Mouse (Mus musculus) midbrain, embryonic 14.5 days (tissue): ENCODE results near the gene Rab3ip. TPM values are rescaled to one million over a fixed set of nuclear protein-coding genes. Genes with fewer than 3 reads are reported as not detected.

ENCODE experiments used
- ATAC-seq: fragments of 200-750 bp; cut with Nextera tagmentation; 2 replicates; pipeline ENCODE4 v1.8.0; 2017; ENCODE audit warnings: moderate number of reproducible peaks, moderate library complexity; ENCODE audit not compliant: low FRiP score, low TSS enrichment
- DNase-seq: peaks from one replicate; pipeline ENCODE4 v3.0.0-alpha.2; 2015
- H3K27ac ChIP-seq: fragments of 300-500 bp; sonication (generic); replicated peaks from 2 replicates; pipeline ENCODE4 v1.5.1; 2014; ENCODE audit warnings: mild to moderate bottlenecking, low read depth, low read length, moderate library complexity
- H3K27me3 ChIP-seq: fragments of 300-500 bp; sonication (generic); 2 replicates; pipeline ENCODE4 v1.6.1; 2014; ENCODE audit warnings: low read length, control low read depth, mixed read lengths; ENCODE audit not compliant: control insufficient read depth, insufficient read depth
- H3K36me3 ChIP-seq: fragments of 300-500 bp; sonication (generic); 2 replicates; pipeline ENCODE4 v1.6.1; 2014; ENCODE audit warnings: low read length, control low read depth; ENCODE audit not compliant: control insufficient read depth, insufficient read depth
- H3K4me1 ChIP-seq: fragments of 300-500 bp; sonication (generic); 2 replicates; pipeline ENCODE4 v1.6.1; 2014; ENCODE audit warnings: mild to moderate bottlenecking, antibody characterized with exemption, low read length, control low read depth; ENCODE audit not compliant: control insufficient read depth, insufficient read depth
- H3K4me2 ChIP-seq: fragments of 300-500 bp; sonication (generic); 2 replicates; pipeline ENCODE4 v1.6.1; 2014; ENCODE audit warnings: mild to moderate bottlenecking, low read length, moderate library complexity
- H3K4me3 ChIP-seq: fragments of 300-500 bp; sonication (generic); replicated peaks from 2 replicates; pipeline ENCODE4 v1.5.1; 2014; ENCODE audit warnings: low read depth, low read length
- H3K9ac ChIP-seq: fragments of 300-500 bp; sonication (generic); replicated peaks from 2 replicates; pipeline ENCODE4 v1.6.1; 2014; ENCODE audit warnings: mild to moderate bottlenecking, low read length, moderate library complexity
- H3K9me3 ChIP-seq: fragments of 300-500 bp; sonication (generic); 2 replicates; pipeline ENCODE4 v1.6.1; 2016; ENCODE audit warnings: low read length, control low read depth, mixed read lengths; ENCODE audit not compliant: control insufficient read depth
- WGBS: fragments of 180-500 bp; shearing (Covaris S2); extraction: QIAGEN DNeasy Blood & Tissue Kit; methylation state at CpG from one replicate; pipeline ENCODE4 v1.1.7; 2014; 5-methylcytosine and 5-hydroxymethylcytosine counted together
- polyA plus RNA-seq: library from polyadenylated mRNA; unstranded; fragments of >200 nt; fragmentation: Nextera tagmentation; extraction: Ambion mirVana; gene quantifications from 2 replicates; pipeline ENCODE4 v1.2.1, GENCODE M21; 2014

The Rab3ip gene
- polyA plus RNA-seq, 1 experiment from 2014 or later, result 41.6 TPM

GRCm38 (mm10) chr10:116877436-116877835 lies 73.1 kb downstream of the Rab3ip start:
- Histone ChIP-seq H3K9me3 (no peaks in the 10 kb centered on the region), H3K4me3 (no peak overlapping the region), H3K27ac (no peak overlapping the region), H3K36me3 (no peaks in the 10 kb centered on the region), H3K4me2 (no peak overlapping the region), H3K4me1 (no peaks in the 10 kb centered on the region), H3K9ac (no peak overlapping the region), H3K27me3 (no peaks in the 10 kb centered on the region)
- WGBS, result 92% methylated on average over 4 of the region's 4 CpGs
- DNase-seq, result no peak
- ATAC-seq, result no peak

DNA sequence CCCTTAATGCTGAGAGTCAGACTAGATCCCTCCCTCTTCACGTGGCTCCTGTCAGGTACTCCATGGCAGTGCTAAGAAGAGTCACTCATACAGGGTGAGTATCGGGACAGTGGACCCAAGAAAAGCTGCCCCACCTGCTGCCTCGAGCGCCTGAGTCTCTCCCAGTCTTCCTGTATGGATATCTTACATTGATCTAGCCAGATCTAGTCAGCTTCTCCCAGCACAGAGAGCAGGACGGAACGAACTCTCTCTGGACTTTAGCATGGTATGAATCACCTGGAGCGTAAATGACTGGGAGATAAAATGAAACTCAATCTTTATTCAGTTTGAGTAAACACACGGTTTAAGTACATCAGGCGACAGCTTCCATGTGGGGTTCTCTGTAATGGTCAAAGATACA lies 76.1 kb downstream of the Rab3ip start:
- ATAC-seq, result no peak

GRCm38 (mm10) chr10:116872016-116872410 lies 78.6 kb downstream of the Rab3ip start:
- H3K4me1 ChIP-seq, result no peaks in the 10 kb centered on the region
- no peaks in the 10 kb centered on the region for H3K27me3 ChIP-seq
- no peak for DNase-seq
- WGBS, result 72% methylated on average over 14 of the region's 14 CpGs
- H3K36me3 ChIP-seq, result no peaks in the 10 kb centered on the region
- H3K4me2 ChIP-seq, result no peak overlapping the region
- ATAC-seq, result no peak
- H3K9me3 ChIP-seq, result no peaks in the 10 kb centered on the region
- H3K9ac ChIP-seq, result no peak overlapping the region
- H3K27ac ChIP-seq, result no peak overlapping the region
- no peak overlapping the region for H3K4me3 ChIP-seq

More for the DNA sequence above, 76.1 kb downstream of the Rab3ip start:
- no peak for DNase-seq
- Histone ChIP-seq H3K4me2 (no peak overlapping the region), H3K9me3 (no peaks in the 10 kb centered on the region), H3K4me3 (no peak overlapping the region), H3K4me1 (no peaks in the 10 kb centered on the region), H3K9ac (no peak overlapping the region), H3K36me3 (no peaks in the 10 kb centered on the region), H3K27ac (no peak overlapping the region), H3K27me3 (no peaks in the 10 kb centered on the region)
- WGBS, result 81% methylated on average over 9 of the region's 9 CpGs

DNA sequence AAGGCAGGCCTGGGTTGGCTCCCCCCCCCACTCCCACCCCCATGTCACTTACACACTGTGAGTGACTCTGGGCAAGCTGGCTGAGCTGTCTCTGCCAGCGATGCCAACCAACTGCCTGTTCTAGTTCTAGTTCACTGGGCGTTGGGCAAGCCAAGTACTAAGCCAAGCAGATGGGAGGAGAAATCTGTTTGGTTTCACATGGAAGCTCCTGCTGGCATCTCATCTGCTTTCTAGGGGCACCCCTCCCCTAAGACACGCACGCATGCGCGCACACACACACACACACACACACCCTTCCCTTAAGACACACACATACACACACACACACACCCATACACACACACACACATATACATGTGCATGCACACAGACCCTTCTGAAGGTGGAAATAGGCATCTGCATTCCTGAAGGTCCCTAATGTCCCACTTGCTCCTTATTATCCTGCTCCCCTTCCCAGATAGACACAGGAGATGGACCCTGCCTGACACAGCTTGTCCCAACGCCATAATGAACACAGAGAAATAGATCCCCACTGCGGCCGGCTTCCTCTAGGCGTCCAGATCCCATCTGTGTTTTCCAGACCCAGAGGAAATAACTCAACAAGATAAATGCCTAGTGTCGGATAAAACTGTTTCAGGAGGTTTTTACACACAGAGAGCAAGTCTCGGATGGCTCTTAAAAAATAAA lies 79.1 kb downstream of the Rab3ip start:
- Histone ChIP-seq H3K9ac (no peak overlapping the region), H3K27me3 (no peaks in the 10 kb centered on the region), H3K9me3 (no peaks in the 10 kb centered on the region), H3K4me1 (no peaks in the 10 kb centered on the region), H3K4me3 (no peak overlapping the region), H3K36me3 (no peaks in the 10 kb centered on the region), H3K4me2 (no peak overlapping the region), H3K27ac (no peak overlapping the region)
- no peak for DNase-seq
- WGBS, result 87% methylated on average over 12 of the region's 12 CpGs
- ATAC-seq, result no peak

DNA sequence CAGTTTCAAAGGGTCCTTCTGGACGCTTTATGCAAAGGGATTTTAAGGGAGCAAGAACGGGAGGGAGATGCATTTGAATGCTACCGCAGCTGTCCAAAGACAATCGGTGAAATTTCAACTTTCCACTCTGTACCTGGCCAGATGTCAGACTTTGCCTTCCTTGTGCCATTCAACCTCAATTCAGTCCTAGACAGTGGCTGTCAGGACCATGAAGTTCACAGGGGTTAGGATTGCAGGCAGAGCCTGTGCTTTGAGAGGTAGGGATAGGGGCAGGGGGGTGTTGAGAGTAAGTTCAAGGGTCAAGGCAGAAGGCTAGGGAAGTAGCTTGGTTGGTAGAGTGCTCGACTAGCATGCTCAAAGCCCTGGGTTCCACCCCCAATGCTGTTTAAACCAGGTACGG lies 79.8 kb downstream of the Rab3ip start:
- ATAC-seq (no peak), DNase-seq (no peak)
- H3K4me1 ChIP-seq, result no peaks in the 10 kb centered on the region
- 83% methylated on average over 6 of the region's 6 CpGs for WGBS
- H3K9me3 ChIP-seq, result no peaks in the 10 kb centered on the region
- H3K27me3 ChIP-seq, result no peaks in the 10 kb centered on the region
- no peak overlapping the region for H3K4me2 ChIP-seq
- no peak overlapping the region for H3K9ac ChIP-seq
- H3K4me3 ChIP-seq, result no peak overlapping the region
- no peak overlapping the region for H3K27ac ChIP-seq
- no peaks in the 10 kb centered on the region for H3K36me3 ChIP-seq

Other genes starting within 250 kb of the Rab3ip start
- 0.14 TPM in 1 of 2 replicates, not detected in the other for gene Myrfl, start 53.9 kb downstream of the Rab3ip start, polyA plus RNA-seq
- not detected in 2 replicates for gene Gm10271, start 21.8 kb upstream of the Rab3ip start, polyA plus RNA-seq
- gene Best3, start 35.5 kb upstream of the Rab3ip start, polyA plus RNA-seq, result 0.12 TPM in 1 of 2 replicates, not detected in the other
- gene Lrrc10, start 94.6 kb upstream of the Rab3ip start, polyA plus RNA-seq, result not detected in 2 replicates
- gene Cct2, start 113.0 kb upstream of the Rab3ip start, polyA plus RNA-seq, result 255 and 277 TPM in 2 replicates
- gene Frs2, start 197.8 kb upstream of the Rab3ip start, polyA plus RNA-seq, result 25.4 and 30.3 TPM in 2 replicates